In the genomic region with DNA sequence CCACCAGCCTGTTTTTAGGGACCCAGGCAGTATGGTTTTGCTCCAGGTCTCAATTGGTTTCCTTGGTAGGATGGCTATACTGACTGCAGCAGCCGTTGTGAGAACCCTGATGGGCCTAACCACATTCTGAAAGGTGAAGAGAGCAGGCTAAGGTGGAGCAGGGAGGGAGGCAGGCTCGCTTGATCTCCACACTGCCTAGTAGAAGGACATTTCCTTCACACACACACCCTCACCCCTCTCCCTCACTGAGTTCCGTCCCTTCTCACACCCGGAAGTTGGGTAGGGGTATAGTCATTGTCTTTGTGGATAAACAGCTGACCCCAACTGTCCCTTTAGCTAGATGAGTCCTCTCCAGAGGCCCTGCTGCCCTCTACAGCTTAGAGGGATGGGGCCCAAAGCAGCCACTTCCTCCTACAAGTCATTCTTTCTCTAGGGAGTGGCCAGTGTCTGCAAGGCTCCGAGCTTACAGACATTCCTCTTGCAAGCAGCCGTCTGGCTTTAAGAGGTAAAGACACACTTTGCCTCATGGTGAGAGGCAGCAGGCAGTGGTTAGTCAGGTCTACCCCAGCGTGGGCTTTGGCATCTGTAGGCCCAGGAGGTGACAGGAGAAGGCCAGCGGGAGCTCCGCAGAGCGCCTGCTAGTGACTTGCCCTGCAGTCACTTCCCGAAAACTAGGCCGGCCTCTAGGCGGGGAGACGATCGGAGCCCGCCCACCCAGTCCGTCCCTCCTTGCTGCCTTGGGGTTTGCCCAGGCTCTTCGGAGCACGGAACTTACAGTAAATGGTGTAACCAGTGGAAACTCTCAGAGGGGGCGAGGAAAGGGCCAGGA, we compare ENCODE assay signal across 9 mouse cellular contexts. TPM values are rescaled to one million over a fixed set of nuclear protein-coding genes. Genes with fewer than 3 reads are reported as not detected.
DNase-seq lines count a peak whose midpoint lies in the region; ATAC-seq and TF ChIP-seq lines count a peak whose summit lies in the region.
"Had no signal": no experiment of that assay in that cellular context is flagged by ENCODE, and none has a peak within 500 bp of the region (broad histone marks: within the 10 kb centered on the region; RNA-seq: fewer than 3 reads in every experiment).

No protein-coding gene starts in this region.

- H3K27ac ChIP-seq in cerebellum, adult 2 months (ENCODE audit: insufficient read depth, low read length) = no peak overlapping the region
- peak overlapping the region; percentile 74 for H3K27ac ChIP-seq in embryonic fibroblast, embryonic 13.5 days (ENCODE audit: insufficient read depth, low read length)
- peak overlapping the region; percentile 68 for H3K27ac ChIP-seq in heart, embryonic 12.5 days (ENCODE audit: poor library complexity, severe bottlenecking)
- peak overlapping the region; percentile 76 for H3K27ac ChIP-seq in kidney, embryonic 16.5 days (ENCODE audit: low read length)
- H3K27ac ChIP-seq in midbrain, postnatal 0 days (ENCODE audit: low read depth, low read length) = no peak overlapping the region

- no peaks in the 10 kb centered on the region for H3K4me1 ChIP-seq in cerebellum, adult 2 months (ENCODE audit: control insufficient read depth, insufficient read depth, low read length)
- peaks cover 3% of the 10 kb centered on the region; the same call in 1 of the 2 replicates for H3K4me1 ChIP-seq in embryonic fibroblast, embryonic 13.5 days (ENCODE audit: control insufficient read depth, insufficient read depth, low read length)
- H3K4me1 ChIP-seq in heart, embryonic 12.5 days (replicated peaks) = peaks cover 18% of the 10 kb centered on the region
- peaks cover 15% of the 10 kb centered on the region for H3K4me1 ChIP-seq in kidney, embryonic 16.5 days (ENCODE audit: insufficient read depth, low read length)
- H3K4me1 ChIP-seq in midbrain, postnatal 0 days (ENCODE audit: insufficient read depth, low read length) = no peaks in the 10 kb centered on the region; the same call in 1 of the 2 replicates

- 21% methylated on average over 20 of the region's 20 CpGs for WGBS in cerebellum, adult 2 months
- WGBS in heart, embryonic 12.5 days = 8% methylated on average over 20 of the region's 20 CpGs
- WGBS in kidney, embryonic 16.5 days = 11% methylated on average over 20 of the region's 20 CpGs
- 16% methylated on average over 20 of the region's 20 CpGs for WGBS in midbrain, postnatal 0 days

- H3K27me3 ChIP-seq in cerebellum, adult 2 months (ENCODE audit: control insufficient read depth, insufficient read depth, low read length) = no peaks in the 10 kb centered on the region
- no peaks in the 10 kb centered on the region for H3K27me3 ChIP-seq in heart, embryonic 12.5 days (replicated peaks)
- H3K27me3 ChIP-seq in kidney, embryonic 16.5 days (ENCODE audit: insufficient read depth, low read length) = peaks cover 14% of the 10 kb centered on the region; the same call in 1 of the 2 replicates
- peaks cover 11% of the 10 kb centered on the region; the same call in 1 of the 2 replicates for H3K27me3 ChIP-seq in midbrain, postnatal 0 days (ENCODE audit: insufficient read depth, low read length)

- H3K4me2 ChIP-seq in heart, embryonic 12.5 days = peak overlapping the region; percentile 88
- peak overlapping the region; percentile 85 for H3K4me2 ChIP-seq in kidney, embryonic 16.5 days (replicated peaks; ENCODE audit: low read depth, low read length)
- H3K4me2 ChIP-seq in midbrain, postnatal 0 days (ENCODE audit: low read depth, low read length, poor library complexity, severe bottlenecking) = peak overlapping the region; percentile 51

- H3K36me3 ChIP-seq in heart, embryonic 12.5 days = no peaks in the 10 kb centered on the region
- H3K36me3 ChIP-seq in kidney, embryonic 16.5 days (ENCODE audit: insufficient read depth, low read length) = no peaks in the 10 kb centered on the region
- H3K36me3 ChIP-seq in midbrain, postnatal 0 days (ENCODE audit: insufficient read depth, low read length) = no peaks in the 10 kb centered on the region

- peak overlapping the region; percentile 74 for H3K9ac ChIP-seq in heart, embryonic 12.5 days
- peak overlapping the region; percentile 77 for H3K9ac ChIP-seq in kidney, embryonic 16.5 days (replicated peaks; ENCODE audit: low read length)
- no peak overlapping the region for H3K9ac ChIP-seq in midbrain, postnatal 0 days (replicated peaks; ENCODE audit: low read length, poor library complexity, severe bottlenecking)

- ATAC-seq in heart, embryonic 12.5 days (ENCODE audit: insufficient number of reproducible peaks, low FRiP score) = peak; percentile 81
- ATAC-seq in kidney, embryonic 16.5 days (ENCODE audit: low FRiP score, low TSS enrichment) = peak; percentile 91
- ATAC-seq in midbrain, postnatal 0 days (ENCODE audit: low FRiP score) = 0 out of 2 replicates have a peak, but pooled peaks have one; percentile 23
- ATAC-seq: Patski had no signal

- TF ChIP-seq CTCF in cerebellum, adult 2 months (IDR thresholded peaks at IDR 0.05; ENCODE audit: borderline replicate concordance, insufficient read depth, low read depth, low read length) = no peak
- no peak for TF ChIP-seq CTCF in embryonic fibroblast, embryonic 13.5 days (IDR thresholded peaks at IDR 0.05; ENCODE audit: borderline replicate concordance, insufficient read depth, low read length)
- no peak for TF ChIP-seq CTCF in midbrain, postnatal 0 days (IDR thresholded peaks at IDR 0.05)

- TF ChIP-seq POLR2A in cerebellum, adult 2 months (IDR thresholded peaks at IDR 0.05; ENCODE audit: borderline replicate concordance, insufficient read depth, low read length) = no peak
- TF ChIP-seq POLR2A in embryonic fibroblast, embryonic 13.5 days (IDR thresholded peaks at IDR 0.05; ENCODE audit: low read depth, low read length) = peak; percentile 87

- no peaks in the 10 kb centered on the region for H3K9me3 ChIP-seq in heart, embryonic 12.5 days (replicated peaks)
- no peaks in the 10 kb centered on the region for H3K9me3 ChIP-seq in kidney, embryonic 16.5 days (ENCODE audit: low read length)
- H3K9me3 ChIP-seq in midbrain, postnatal 0 days (ENCODE audit: low read length) = no peaks in the 10 kb centered on the region

- H3K4me3 ChIP-seq in cerebellum, adult 2 months (replicated peaks; ENCODE audit: insufficient read depth, low read depth, low read length) = peak overlapping the region; percentile 17
- peak overlapping the region; percentile 11 for H3K4me3 ChIP-seq in embryonic fibroblast, embryonic 13.5 days (ENCODE audit: insufficient read depth, low read length)
- peak overlapping the region; percentile 51 for H3K4me3 ChIP-seq in heart, embryonic 12.5 days
- H3K4me3 ChIP-seq in kidney, embryonic 16.5 days (ENCODE audit: low read length) = peak overlapping the region; percentile 57
- H3K4me3 ChIP-seq in midbrain, postnatal 0 days (ENCODE audit: low read depth, low read length) = peak overlapping the region; percentile 22

- DNase-seq in cerebellum, adult 2 months = peak; percentile 16 to 26
- no peak for DNase-seq in cerebellum, adult 11-12 months
- peak; percentile 84 for DNase-seq in liver
- DNase-seq in midbrain, postnatal 0 days (ENCODE audit: low spot score) = peak; percentile 33
- DNase-seq in spleen, postnatal 36 days (ENCODE audit: low spot score in 2 of 2) = peak; percentile 85 to 86

RNA-seq across cellular contexts. Expression of a gene that starts 18.7 kb away (rescaled TPM):
- 0.30 and 0.38 TPM in 2 replicates for polyA plus RNA-seq in cerebellum, adult 2 months (2012; rRNA removed)
- 2.1 and 2.2 TPM in 2 replicates for polyA plus RNA-seq in embryonic fibroblast, embryonic 13.5 days (2011; ENCODE audit: insufficient read length, low read depth, missing spikeins)
- 3.8 and 4.0 TPM in 2 replicates for polyA plus RNA-seq in heart, embryonic 12.5 days (2016; fragmentation: Nextera tagmentation; extraction: Ambion mirVana)
- polyA plus RNA-seq in kidney, embryonic 16.5 days (2015; fragmentation: Nextera tagmentation; extraction: Ambion mirVana) = 3.9 TPM in 2 replicates
- 0.28 and 3.1 TPM in 2 replicates for total RNA-seq in midbrain, postnatal 0 days (2014; rRNA removed)
- polyA plus RNA-seq in midbrain, postnatal 0 days (2015; fragmentation: Nextera tagmentation; extraction: Ambion mirVana) = 0.83 and 1.3 TPM in 2 replicates
- polyA plus RNA-seq: Patski had no signal

RNA-seq across cellular contexts. Expression of a gene that starts 41.1 kb away (rescaled TPM):
- 3.4 and 4.7 TPM in 2 replicates for polyA plus RNA-seq in cerebellum, adult 2 months (2012; rRNA removed)
- 1.6 and 2.1 TPM in 2 replicates for polyA plus RNA-seq in embryonic fibroblast, embryonic 13.5 days (2011; ENCODE audit: insufficient read length, low read depth, missing spikeins)
- polyA plus RNA-seq in heart, embryonic 12.5 days (2016; fragmentation: Nextera tagmentation; extraction: Ambion mirVana) = 6.8 and 7.1 TPM in 2 replicates
- polyA plus RNA-seq in kidney, embryonic 16.5 days (2015; fragmentation: Nextera tagmentation; extraction: Ambion mirVana) = 6.2 and 7.1 TPM in 2 replicates
- 4.8 and 5.5 TPM in 2 replicates for total RNA-seq in midbrain, postnatal 0 days (2014; rRNA removed)
- polyA plus RNA-seq in midbrain, postnatal 0 days (2015; fragmentation: Nextera tagmentation; extraction: Ambion mirVana) = 3.9 and 4.2 TPM in 2 replicates

Comparison
In these comparisons a context has a peak if more than half of its experiments do, and no peak if none do; other contexts are left out.
1. H3K27ac ChIP-seq: peak in embryonic fibroblast, embryonic 13.5 days (single experiment), heart, embryonic 12.5 days (single experiment) and kidney, embryonic 16.5 days (single experiment); none in cerebellum, adult 2 months (single experiment) and midbrain, postnatal 0 days (single experiment).
2. ATAC-seq: peak in every context shown above with its lines; median percentile 91 in kidney, embryonic 16.5 days; 81 in heart, embryonic 12.5 days; 23 in midbrain, postnatal 0 days.
3. Peak in every context shown above with its lines, with median percentiles within 50 percentile points of each other: H3K4me3 ChIP-seq and H3K4me2 ChIP-seq.